Mouse (Mus musculus): ENCODE results near the gene Exoc3. TPM values are rescaled to one million over a fixed set of nuclear protein-coding genes. Genes with fewer than 3 reads are reported as not detected.

Gene Exoc3
- total and polyA plus RNA-seq, 2 experiments from 2014 or later = 88.5 to 98.5 TPM

GRCm38 (mm10) chr13:74208986-74209345 is 434 bp upstream of the Exoc3 start:
- no peak for TF ChIP-seq CTCF (IDR thresholded peaks at IDR 0.05; ENCODE audit: low read depth)
- peak overlapping the region; percentile 76 for H3K9ac ChIP-seq
- H3K27me3 ChIP-seq (ENCODE audit: insufficient read depth, low read length) = no peaks in the 10 kb centered on the region
- H3K36me3 ChIP-seq (ENCODE audit: insufficient read depth) = peaks cover 9% of the 10 kb centered on the region
- H3K4me2 ChIP-seq (ENCODE audit: low read depth) = peak overlapping the region; percentile 63
- WGBS = 15% methylated on average over 12 of the region's 12 CpGs
- H3K27ac ChIP-seq (ENCODE audit: low read depth, low read length) = peak overlapping the region; percentile 86
- no peaks in the 10 kb centered on the region for H3K9me3 ChIP-seq (ENCODE audit: low read length)
- ATAC-seq (peak; percentile 61), DNase-seq (no peak)
- H3K4me1 ChIP-seq (ENCODE audit: insufficient read depth) = peaks cover 11% of the 10 kb centered on the region
- peak overlapping the region; percentile 72 for H3K4me3 ChIP-seq (ENCODE audit: low read depth, low read length)

GRCm38 (mm10) chr13:74196451-74196850 is 12.1 kb downstream of the Exoc3 start:
- Histone ChIP-seq H3K27me3 (ENCODE audit: insufficient read depth, low read length) (no peaks in the 10 kb centered on the region), H3K9me3 (ENCODE audit: low read length) (no peaks in the 10 kb centered on the region), H3K4me2 (ENCODE audit: low read depth) (no peak overlapping the region), H3K9ac (no peak overlapping the region), H3K4me1 (ENCODE audit: insufficient read depth) (no peaks in the 10 kb centered on the region), H3K27ac (ENCODE audit: low read depth, low read length) (no peak overlapping the region), H3K4me3 (ENCODE audit: low read depth, low read length) (no peak overlapping the region), H3K36me3 (ENCODE audit: insufficient read depth) (peaks cover 38% of the 10 kb centered on the region)
- no peak for TF ChIP-seq CTCF (IDR thresholded peaks at IDR 0.05; ENCODE audit: low read depth)
- DNase-seq = no peak
- ATAC-seq = no peak
- 93% methylated on average over 3 of the region's 3 CpGs for WGBS

DNA sequence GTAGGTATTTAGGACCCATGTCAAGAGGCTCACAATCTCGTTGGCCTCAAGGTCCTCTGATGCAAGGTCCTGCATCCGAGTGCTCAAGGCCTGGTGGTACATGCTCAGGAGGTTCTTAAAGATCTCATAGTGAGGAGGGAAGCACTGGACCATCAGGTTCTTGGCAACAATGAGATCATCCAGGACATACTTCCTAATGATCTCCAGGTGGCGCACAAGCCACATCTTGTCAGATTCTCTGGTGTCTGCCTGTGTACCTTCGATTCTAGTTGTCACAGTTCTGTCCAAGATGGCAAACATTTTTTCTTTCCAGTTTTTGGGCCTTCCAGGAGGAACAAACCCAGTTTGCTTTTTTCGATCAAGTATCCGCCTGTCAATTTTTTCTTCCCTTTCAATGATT is 15.9 kb downstream of the Exoc3 start:
- no peak overlapping the region for H3K9ac ChIP-seq
- ATAC-seq = peak; percentile 50; the same call in 1 of the 2 replicates
- DNase-seq = peak; percentile 33
- H3K36me3 ChIP-seq (ENCODE audit: insufficient read depth) = peaks cover 52% of the 10 kb centered on the region
- H3K9me3 ChIP-seq (ENCODE audit: low read length) = no peaks in the 10 kb centered on the region
- no peak overlapping the region for H3K4me2 ChIP-seq (ENCODE audit: low read depth)
- H3K27ac ChIP-seq (ENCODE audit: low read depth, low read length) = no peak overlapping the region
- no peaks in the 10 kb centered on the region for H3K27me3 ChIP-seq (ENCODE audit: insufficient read depth, low read length)
- WGBS = 82% methylated on average over 6 of the region's 6 CpGs
- H3K4me1 ChIP-seq (ENCODE audit: insufficient read depth) = no peaks in the 10 kb centered on the region
- H3K4me3 ChIP-seq (ENCODE audit: low read depth, low read length) = no peak overlapping the region
- TF ChIP-seq CTCF (IDR thresholded peaks at IDR 0.05; ENCODE audit: low read depth) = peak; percentile 62

DNA sequence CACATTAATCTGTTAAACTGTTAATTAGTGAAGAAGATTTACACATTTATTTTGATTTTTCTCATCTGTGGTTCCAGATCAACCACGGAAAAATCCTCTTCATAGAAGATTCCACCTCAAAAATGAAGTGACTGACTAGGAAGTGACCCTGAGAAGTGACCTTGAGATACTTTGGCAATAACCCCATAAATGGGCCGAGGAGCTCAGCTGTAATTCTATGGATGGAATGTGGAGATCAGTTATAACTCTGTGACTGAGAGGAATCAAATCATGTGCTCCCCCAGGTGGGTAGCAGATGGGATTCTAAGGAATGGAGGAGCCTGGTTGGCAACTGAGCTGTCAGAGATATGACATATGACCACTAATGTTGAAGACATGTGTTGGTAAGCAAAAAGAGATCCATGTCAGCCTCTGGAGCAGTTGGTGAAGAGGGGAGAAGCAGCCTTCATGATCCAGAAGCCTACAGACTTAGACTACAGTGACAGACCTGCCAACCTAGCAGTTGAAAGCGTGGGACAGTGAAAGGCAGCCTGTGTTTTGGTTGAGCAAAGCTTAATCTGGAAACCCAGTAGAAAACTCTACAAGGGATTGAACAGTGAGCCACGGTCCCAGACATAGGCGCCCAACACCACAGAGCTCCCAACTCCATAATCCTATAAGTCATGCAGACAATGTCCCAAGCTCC is 25.4 kb downstream of the Exoc3 start:
- Histone ChIP-seq H3K9me3 (ENCODE audit: low read length) (no peaks in the 10 kb centered on the region), H3K27me3 (ENCODE audit: insufficient read depth, low read length) (no peaks in the 10 kb centered on the region), H3K4me1 (ENCODE audit: insufficient read depth) (no peaks in the 10 kb centered on the region), H3K4me3 (ENCODE audit: low read depth, low read length) (no peak overlapping the region), H3K27ac (ENCODE audit: low read depth, low read length) (no peak overlapping the region), H3K9ac (no peak overlapping the region), H3K4me2 (ENCODE audit: low read depth) (no peak overlapping the region), H3K36me3 (ENCODE audit: insufficient read depth) (peaks cover 64% of the 10 kb centered on the region)
- ATAC-seq (no peak), DNase-seq (no peak)
- 91% methylated on average over 5 of the region's 5 CpGs for WGBS
- no peak for TF ChIP-seq CTCF (IDR thresholded peaks at IDR 0.05; ENCODE audit: low read depth)

DNA sequence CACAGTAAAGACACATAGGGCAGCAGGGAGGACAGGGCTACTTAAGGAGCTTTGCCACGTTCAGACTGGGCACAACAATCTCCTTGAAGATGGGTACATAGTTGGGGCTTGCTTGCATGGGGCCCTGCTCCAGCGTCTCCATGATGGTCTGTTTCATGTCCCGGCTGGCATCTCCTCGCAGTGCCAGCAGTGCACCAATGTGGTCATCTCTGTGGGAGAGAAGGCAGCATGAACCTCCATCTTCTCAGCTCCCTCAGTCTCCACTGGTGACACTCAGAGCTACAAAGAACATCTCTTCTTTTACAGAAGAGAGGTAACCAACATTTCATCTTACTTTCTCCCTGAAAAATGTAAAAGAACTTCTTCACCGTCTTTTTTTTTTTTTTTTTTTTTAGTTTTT is 36.5 kb downstream of the Exoc3 start:
- TF ChIP-seq CTCF (IDR thresholded peaks at IDR 0.05; ENCODE audit: low read depth) = no peak
- H3K36me3 ChIP-seq (ENCODE audit: insufficient read depth) = peaks cover 63% of the 10 kb centered on the region

DNA sequence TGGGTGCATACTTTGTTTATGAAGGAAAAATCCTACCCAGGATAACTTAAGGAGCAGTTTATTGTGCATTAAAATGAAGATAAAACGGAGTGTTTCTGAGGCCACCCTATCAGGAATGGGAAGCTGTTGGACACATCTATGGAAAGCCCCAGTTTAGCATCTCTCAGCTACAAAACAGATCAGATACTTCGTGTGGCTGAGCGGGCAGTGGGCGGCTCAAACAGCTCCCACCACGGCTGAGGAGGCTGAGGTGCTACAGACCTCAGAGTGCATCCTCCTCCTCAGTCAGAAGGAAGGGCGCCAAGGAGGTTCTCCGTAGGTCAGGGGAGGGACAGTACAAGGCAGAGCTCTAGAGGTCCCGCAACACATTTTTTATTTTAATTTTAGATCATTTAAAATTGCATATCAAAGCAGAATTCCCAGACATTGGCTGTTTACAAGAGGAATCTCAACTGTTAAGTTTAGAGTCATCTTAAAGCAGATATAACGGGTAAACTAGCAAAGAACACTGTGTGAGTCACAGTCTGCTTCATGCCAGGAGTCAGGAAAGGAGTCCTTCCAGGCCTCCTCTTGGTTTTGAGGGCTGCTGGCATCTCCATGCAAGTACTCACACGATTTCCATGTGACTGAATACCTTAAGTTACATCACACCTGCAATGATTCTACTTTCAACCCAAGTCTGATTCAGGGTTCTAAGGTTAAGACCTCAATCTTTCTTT is 38.9 kb downstream of the Exoc3 start:
- H3K27me3 ChIP-seq (ENCODE audit: insufficient read depth, low read length) = no peaks in the 10 kb centered on the region
- no peak overlapping the region for H3K27ac ChIP-seq (ENCODE audit: low read depth, low read length)
- peaks cover 9% of the 10 kb centered on the region for H3K4me1 ChIP-seq (ENCODE audit: insufficient read depth)
- H3K4me2 ChIP-seq (ENCODE audit: low read depth) = no peak overlapping the region
- DNase-seq = no peak
- ATAC-seq = no peak
- H3K9me3 ChIP-seq (ENCODE audit: low read length) = no peaks in the 10 kb centered on the region
- WGBS = 90% methylated on average over 10 of the region's 10 CpGs
- no peak overlapping the region for H3K9ac ChIP-seq
- H3K36me3 ChIP-seq (ENCODE audit: insufficient read depth) = peaks cover 45% of the 10 kb centered on the region
- H3K4me3 ChIP-seq (ENCODE audit: low read depth, low read length) = no peak overlapping the region
- TF ChIP-seq CTCF (IDR thresholded peaks at IDR 0.05; ENCODE audit: low read depth) = no peak

More for the DNA sequence above, 36.5 kb downstream of the Exoc3 start:
- H3K9ac ChIP-seq = no peak overlapping the region
- no peak overlapping the region for H3K4me3 ChIP-seq (ENCODE audit: low read depth, low read length)
- no peak for DNase-seq
- H3K27ac ChIP-seq (ENCODE audit: low read depth, low read length) = no peak overlapping the region
- H3K9me3 ChIP-seq (ENCODE audit: low read length) = no peaks in the 10 kb centered on the region
- no peak for ATAC-seq
- H3K27me3 ChIP-seq (ENCODE audit: insufficient read depth, low read length) = no peaks in the 10 kb centered on the region
- H3K4me2 ChIP-seq (ENCODE audit: low read depth) = no peak overlapping the region
- WGBS = 96% methylated on average over 5 of the region's 5 CpGs
- peaks cover 1% of the 10 kb centered on the region; the same call in 1 of the 2 replicates for H3K4me1 ChIP-seq (ENCODE audit: insufficient read depth)

DNA sequence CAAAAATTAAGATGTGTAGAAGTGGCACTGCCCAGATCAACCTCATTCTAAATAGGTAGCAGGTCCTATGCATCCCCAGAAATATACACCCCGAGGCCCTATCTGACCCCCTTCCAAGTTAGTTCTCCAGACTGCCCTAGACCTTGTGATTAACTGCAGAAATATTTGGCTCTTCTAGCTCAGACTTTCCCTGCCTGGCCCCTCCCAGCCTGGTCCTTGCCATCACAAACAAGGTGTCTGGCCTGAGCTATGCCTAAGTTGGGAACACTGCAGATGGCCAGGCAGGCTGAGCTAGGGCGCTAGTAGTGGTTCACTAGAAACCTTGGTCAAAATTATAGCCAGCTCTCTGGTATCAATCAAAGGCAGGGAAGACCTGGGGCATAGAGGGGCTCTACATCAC is 41.0 kb downstream of the Exoc3 start:
- ATAC-seq = 0 out of 2 replicates have a peak, but pooled peaks have one; percentile 2
- peaks cover 9% of the 10 kb centered on the region for H3K4me1 ChIP-seq (ENCODE audit: insufficient read depth)

More for the DNA sequence above, 41.0 kb downstream of the Exoc3 start:
- Histone ChIP-seq H3K9ac (no peak overlapping the region), H3K9me3 (ENCODE audit: low read length) (no peaks in the 10 kb centered on the region), H3K27me3 (ENCODE audit: insufficient read depth, low read length) (no peaks in the 10 kb centered on the region), H3K4me2 (ENCODE audit: low read depth) (no peak overlapping the region), H3K4me3 (ENCODE audit: low read depth, low read length) (no peak overlapping the region), H3K27ac (ENCODE audit: low read depth, low read length) (no peak overlapping the region), H3K36me3 (ENCODE audit: insufficient read depth) (peaks cover 28% of the 10 kb centered on the region)
- 89% methylated on average over 2 of the region's 2 CpGs for WGBS
- DNase-seq = no peak
- TF ChIP-seq CTCF (IDR thresholded peaks at IDR 0.05; ENCODE audit: low read depth) = no peak

All from forebrain, postnatal 0 days (tissue).